Mouse (Mus musculus): ENCODE results near the gene Ubxn4.

Gene Ubxn4

DNA sequence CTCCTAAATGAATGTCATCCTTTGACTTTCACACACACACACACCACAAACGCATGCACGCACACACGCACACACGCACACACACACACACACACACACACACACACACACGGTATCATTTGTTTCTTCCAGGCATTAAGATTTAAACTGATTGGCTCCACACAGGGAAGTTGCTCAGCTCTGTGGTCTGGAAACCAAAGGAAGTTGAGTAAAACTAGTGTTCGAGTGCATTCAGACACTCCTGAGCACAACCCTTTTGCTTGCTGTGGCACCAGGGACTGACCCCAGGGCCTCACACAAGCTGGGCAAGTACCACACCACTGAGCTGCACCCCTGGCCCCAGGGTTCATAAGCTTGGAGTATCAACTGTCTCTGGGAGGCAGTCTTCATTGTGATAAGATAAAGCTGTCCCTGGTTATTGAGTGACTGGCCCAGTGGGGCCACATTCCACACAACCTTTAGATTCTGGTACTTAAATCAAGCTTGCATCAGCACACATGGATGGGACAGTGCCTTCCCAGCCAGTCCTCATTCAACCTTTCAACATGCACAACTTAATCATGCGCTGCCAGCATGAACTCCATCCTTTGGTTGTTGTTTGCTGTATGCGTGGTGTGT is 79.4 kb downstream of the Ubxn4 start:
- no peak overlapping the region for H3K4me3 ChIP-seq (replicated peaks; ENCODE audit: low read length)
- H3K36me3 ChIP-seq (ENCODE audit: insufficient read depth, low read length) = peaks cover 7% of the 10 kb centered on the region
- H3K9me3 ChIP-seq (ENCODE audit: low read length) = no peaks in the 10 kb centered on the region
- H3K4me1 ChIP-seq (replicated peaks; ENCODE audit: low read depth, low read length) = no peaks in the 10 kb centered on the region
- H3K27me3 ChIP-seq (ENCODE audit: insufficient read depth, low read length) = no peaks in the 10 kb centered on the region
- TF ChIP-seq POU5F1 (IDR thresholded peaks at IDR 0.05; ENCODE audit: borderline replicate concordance, low read length) (no peak), NANOG (IDR thresholded peaks at IDR 0.05; ENCODE audit: borderline replicate concordance, low read length) (no peak), CTCF (conservative IDR thresholded peaks at IDR 0.05; ENCODE audit: low read length) (no peak)

DNA sequence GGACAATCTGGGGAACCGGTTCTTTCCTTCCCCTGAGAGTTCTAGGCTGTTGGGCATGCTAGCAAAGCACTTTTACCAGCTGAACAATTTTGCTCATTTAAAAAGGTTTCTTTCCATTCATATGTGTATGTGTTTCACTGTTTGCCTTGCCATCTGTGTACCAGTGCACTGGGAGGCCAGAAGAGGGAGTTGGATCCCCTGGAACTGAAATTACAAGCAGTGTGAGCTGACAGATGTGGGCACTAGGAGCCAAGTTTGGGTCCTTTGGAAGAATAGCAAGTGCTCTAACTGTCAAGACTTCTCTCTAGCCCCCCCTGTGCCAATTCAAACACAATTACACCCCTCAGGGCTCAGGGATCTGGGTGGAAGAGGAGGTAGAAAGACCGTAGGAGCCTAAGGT is 81.0 kb downstream of the Ubxn4 start:
- Histone ChIP-seq H3K36me3 (ENCODE audit: insufficient read depth, low read length) (peaks cover 22% of the 10 kb centered on the region), H3K9me3 (ENCODE audit: low read length) (no peaks in the 10 kb centered on the region), H3K4me3 (replicated peaks; ENCODE audit: low read length) (no peak overlapping the region), H3K4me1 (replicated peaks; ENCODE audit: low read depth, low read length) (no peaks in the 10 kb centered on the region), H3K27me3 (ENCODE audit: insufficient read depth, low read length) (no peaks in the 10 kb centered on the region)
- TF ChIP-seq CTCF (conservative IDR thresholded peaks at IDR 0.05; ENCODE audit: low read length) = no peak; the same call in 1 of the 2 replicates
- no peak for TF ChIP-seq POU5F1 (IDR thresholded peaks at IDR 0.05; ENCODE audit: borderline replicate concordance, low read length)
- no peak for TF ChIP-seq NANOG (IDR thresholded peaks at IDR 0.05; ENCODE audit: borderline replicate concordance, low read length)

DNA sequence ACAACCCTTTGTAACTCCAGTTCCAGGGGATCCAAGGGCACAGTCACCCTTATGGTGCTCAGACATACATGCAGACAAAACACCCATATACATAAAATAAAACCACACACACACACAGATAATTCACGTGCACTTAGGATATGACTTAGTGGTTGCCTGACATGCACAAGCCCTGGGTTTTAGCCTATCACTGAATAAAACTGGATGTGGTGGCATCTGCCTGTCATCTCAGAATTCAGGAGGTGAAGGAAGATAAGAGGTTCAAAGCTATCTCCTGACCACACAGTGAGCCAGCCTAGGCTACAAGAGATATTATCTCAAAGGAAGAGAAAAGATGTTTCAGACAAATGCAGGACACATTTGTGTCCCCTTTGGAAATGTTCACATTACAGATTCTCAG is 83.4 kb downstream of the Ubxn4 start:
- H3K4me1 ChIP-seq (replicated peaks; ENCODE audit: low read depth, low read length) = no peaks in the 10 kb centered on the region
- TF ChIP-seq POU5F1 (IDR thresholded peaks at IDR 0.05; ENCODE audit: borderline replicate concordance, low read length) = no peak
- no peak for TF ChIP-seq NANOG (IDR thresholded peaks at IDR 0.05; ENCODE audit: borderline replicate concordance, low read length)
- TF ChIP-seq CTCF (conservative IDR thresholded peaks at IDR 0.05; ENCODE audit: low read length) = no peak
- H3K9me3 ChIP-seq (ENCODE audit: low read length) = no peaks in the 10 kb centered on the region
- no peak overlapping the region for H3K4me3 ChIP-seq (replicated peaks; ENCODE audit: low read length)
- H3K36me3 ChIP-seq (ENCODE audit: insufficient read depth, low read length) = peaks cover 45% of the 10 kb centered on the region
- no peaks in the 10 kb centered on the region for H3K27me3 ChIP-seq (ENCODE audit: insufficient read depth, low read length)

DNA sequence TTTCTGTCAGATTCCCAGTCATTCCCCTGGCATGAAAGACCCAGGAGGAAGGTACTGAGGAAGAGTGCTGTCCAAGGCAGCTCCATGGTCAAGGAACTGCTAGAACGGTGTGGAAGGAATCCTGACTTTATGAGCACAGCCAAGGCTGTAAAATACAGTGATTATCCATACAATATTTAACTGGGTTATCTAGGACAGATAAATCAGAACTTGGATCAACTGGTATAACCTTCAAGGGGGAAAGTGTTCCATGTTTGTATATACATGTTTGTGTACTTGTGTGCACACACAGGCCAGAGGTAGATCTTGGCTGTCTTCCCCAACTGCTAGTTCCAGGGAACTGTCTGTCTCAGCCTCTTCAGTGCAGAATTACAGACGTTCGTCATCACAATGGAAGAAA is 84.5 kb downstream of the Ubxn4 start, which contains the start of gene Lct:
Gene Lct (minus strand): TSS at position 101 of the 400 bp plus-strand sequence.
- TF ChIP-seq NANOG (IDR thresholded peaks at IDR 0.05; ENCODE audit: borderline replicate concordance, low read length) = no peak
- TF ChIP-seq POU5F1 (IDR thresholded peaks at IDR 0.05; ENCODE audit: borderline replicate concordance, low read length) = no peak
- TF ChIP-seq CTCF (conservative IDR thresholded peaks at IDR 0.05; ENCODE audit: low read length) = no peak

More for the DNA sequence above, 84.5 kb downstream of the Ubxn4 start, which contains the start of gene Lct:
- Histone ChIP-seq H3K4me1 (replicated peaks; ENCODE audit: low read depth, low read length) (no peaks in the 10 kb centered on the region), H3K27me3 (ENCODE audit: insufficient read depth, low read length) (no peaks in the 10 kb centered on the region), H3K36me3 (ENCODE audit: insufficient read depth, low read length) (peaks cover 56% of the 10 kb centered on the region), H3K9me3 (ENCODE audit: low read length) (no peaks in the 10 kb centered on the region), H3K4me3 (replicated peaks; ENCODE audit: low read length) (no peak within 1 kb of the TSS)
